Mouse (Mus musculus): ENCODE results near the gene Abhd16a. TPM values are rescaled to one million over a fixed set of nuclear protein-coding genes. Genes with fewer than 3 reads are reported as not detected.

Gene Abhd16a
- polyA plus RNA-seq, 1 experiment from 2014 or later, result 94.8 TPM

GRCm38 (mm10) chr17:35063466-35063865 lies 25.6 kb upstream of the Abhd16a start:
- H3K4me1 ChIP-seq, result peaks cover 35% of the 10 kb centered on the region
- no peak overlapping the region for H3K4me2 ChIP-seq
- ATAC-seq (ENCODE audit: borderline replicate concordance, extremely low read depth, low FRiP score, low TSS enrichment), result no peak
- H3K9ac ChIP-seq, result no peak overlapping the region
- H3K36me3 ChIP-seq, result peaks cover 20% of the 10 kb centered on the region
- 82% methylated on average over 3 of the region's 3 CpGs for WGBS
- H3K27ac ChIP-seq, result no peak overlapping the region
- H3K9me3 ChIP-seq, result no peaks in the 10 kb centered on the region
- peaks cover 13% of the 10 kb centered on the region for H3K27me3 ChIP-seq
- no peak overlapping the region for H3K4me3 ChIP-seq

- Histone ChIP-seq H3K27ac (peak overlapping the region; percentile 91), H3K27me3 (peaks cover 13% of the 10 kb centered on the region), H3K4me3 (peak overlapping the region; percentile 38), H3K4me2 (peak overlapping the region; percentile 71), H3K36me3 (peaks cover 20% of the 10 kb centered on the region), H3K4me1 (peaks cover 32% of the 10 kb centered on the region), H3K9ac (no peak overlapping the region; the same call in 1 of the 2 replicates), H3K9me3 (no peaks in the 10 kb centered on the region)
- 34% methylated on average over 10 of the region's 10 CpGs for WGBS
- ATAC-seq (ENCODE audit: borderline replicate concordance, extremely low read depth, low FRiP score, low TSS enrichment), result no peak
Measured at GRCm38 (mm10) chr17:35064378-35064877, 24.6 kb upstream of the Abhd16a start.

- WGBS, result 3% methylated on average over 48 of the region's 48 CpGs
- Histone ChIP-seq H3K9ac (peak within 1 kb of the TSS; percentile 7), H3K27me3 (peaks cover 13% of the 10 kb centered on the region), H3K4me3 (peak within 1 kb of the TSS; percentile 38), H3K4me1 (peaks cover 29% of the 10 kb centered on the region), H3K9me3 (no peaks in the 10 kb centered on the region), H3K36me3 (peaks cover 20% of the 10 kb centered on the region), H3K27ac (peak within 1 kb of the TSS; percentile 91), H3K4me2 (peak within 1 kb of the TSS; percentile 71)
- peak; percentile 82 for ATAC-seq (ENCODE audit: borderline replicate concordance, extremely low read depth, low FRiP score, low TSS enrichment)
Measured at GRCm38 (mm10) chr17:35064951-35065947, 23.8 kb upstream of the Abhd16a start, which contains the start of gene Ly6g6c. Gene Ly6g6c, plus strand, starts transcription at chr17:35065388.

GRCm38 (mm10) chr17:35066084-35066483 lies 23.0 kb upstream of the Abhd16a start, which contains the start of gene Mpig6b:
Gene Mpig6b, minus strand, starts transcription at chr17:35066184.
- no peak for ATAC-seq (ENCODE audit: borderline replicate concordance, extremely low read depth, low FRiP score, low TSS enrichment)
- Histone ChIP-seq H3K4me2 (peak within 1 kb of the TSS; percentile 71), H3K27ac (peak within 1 kb of the TSS; percentile 91), H3K9ac (peak within 1 kb of the TSS; percentile 7), H3K27me3 (peaks cover 13% of the 10 kb centered on the region), H3K36me3 (peaks cover 14% of the 10 kb centered on the region), H3K9me3 (no peaks in the 10 kb centered on the region), H3K4me3 (peak within 1 kb of the TSS; percentile 38), H3K4me1 (peaks cover 20% of the 10 kb centered on the region)
- WGBS, result 46% methylated on average over 10 of the region's 10 CpGs

- Histone ChIP-seq H3K4me3 (no peak overlapping the region), H3K4me2 (no peak overlapping the region), H3K9me3 (no peaks in the 10 kb centered on the region), H3K27ac (no peak overlapping the region), H3K4me1 (peaks cover 26% of the 10 kb centered on the region), H3K9ac (no peak overlapping the region), H3K36me3 (no peaks in the 10 kb centered on the region), H3K27me3 (peaks cover 13% of the 10 kb centered on the region)
- no peak for ATAC-seq (ENCODE audit: borderline replicate concordance, extremely low read depth, low FRiP score, low TSS enrichment)
- WGBS, result 59% methylated on average over 17 of the region's 17 CpGs
Measured at GRCm38 (mm10) chr17:35068213-35068914, 20.7 kb upstream of the Abhd16a start.

- H3K27ac ChIP-seq, result peak overlapping the region; percentile 71
- H3K9me3 ChIP-seq, result no peaks in the 10 kb centered on the region
Measured at GRCm38 (mm10) chr17:35070556-35071229, 18.4 kb upstream of the Abhd16a start.

GRCm38 (mm10) chr17:35071454-35071853 lies 17.6 kb upstream of the Abhd16a start:
- no peak for ATAC-seq (ENCODE audit: borderline replicate concordance, extremely low read depth, low FRiP score, low TSS enrichment)
- H3K27ac ChIP-seq, result peak overlapping the region; percentile 29
- no peaks in the 10 kb centered on the region for H3K36me3 ChIP-seq
- no peak overlapping the region for H3K4me2 ChIP-seq
- peaks cover 8% of the 10 kb centered on the region for H3K4me1 ChIP-seq
- no peaks in the 10 kb centered on the region for H3K9me3 ChIP-seq
- WGBS, result 64% methylated on average over 9 of the region's 9 CpGs
- no peak overlapping the region for H3K4me3 ChIP-seq
- no peak overlapping the region for H3K9ac ChIP-seq
- H3K27me3 ChIP-seq, result peaks cover 11% of the 10 kb centered on the region

More at GRCm38 (mm10) chr17:35070556-35071229, 18.4 kb upstream of the Abhd16a start:
- peaks cover 10% of the 10 kb centered on the region for H3K4me1 ChIP-seq
- no peaks in the 10 kb centered on the region for H3K36me3 ChIP-seq
- no peak overlapping the region for H3K4me3 ChIP-seq
- ATAC-seq (ENCODE audit: borderline replicate concordance, extremely low read depth, low FRiP score, low TSS enrichment), result peak; percentile 57
- no peak overlapping the region for H3K4me2 ChIP-seq
- WGBS, result 38% methylated on average over 6 of the region's 6 CpGs
- no peak overlapping the region for H3K9ac ChIP-seq
- peaks cover 13% of the 10 kb centered on the region for H3K27me3 ChIP-seq

- 48% methylated on average over 17 of the region's 17 CpGs for WGBS
- H3K27me3 ChIP-seq, result peaks cover 5% of the 10 kb centered on the region; the same call in 1 of the 2 replicates
- H3K4me1 ChIP-seq, result peaks cover 23% of the 10 kb centered on the region
- H3K9ac ChIP-seq, result no peak overlapping the region
- H3K9me3 ChIP-seq, result no peaks in the 10 kb centered on the region
- no peaks in the 10 kb centered on the region for H3K36me3 ChIP-seq
- H3K4me2 ChIP-seq, result no peak overlapping the region
- no peak for ATAC-seq (ENCODE audit: borderline replicate concordance, extremely low read depth, low FRiP score, low TSS enrichment)
- no peak overlapping the region for H3K4me3 ChIP-seq
- no peak overlapping the region for H3K27ac ChIP-seq
Measured at GRCm38 (mm10) chr17:35074097-35074496, 15.0 kb upstream of the Abhd16a start.

- peak within 1 kb of the TSS; percentile 81 for H3K27ac ChIP-seq
- peaks cover 5% of the 10 kb centered on the region; the same call in 1 of the 2 replicates for H3K27me3 ChIP-seq
- H3K9ac ChIP-seq, result peak within 1 kb of the TSS; percentile 25
- no peak for ATAC-seq (ENCODE audit: borderline replicate concordance, extremely low read depth, low FRiP score, low TSS enrichment)
- WGBS, result 37% methylated on average over 10 of the region's 10 CpGs
- peak within 1 kb of the TSS; percentile 31 for H3K4me3 ChIP-seq
- no peaks in the 10 kb centered on the region for H3K36me3 ChIP-seq
- H3K4me1 ChIP-seq, result peaks cover 19% of the 10 kb centered on the region
- H3K9me3 ChIP-seq, result no peaks in the 10 kb centered on the region
- H3K4me2 ChIP-seq, result peak within 1 kb of the TSS; percentile 48
Measured at GRCm38 (mm10) chr17:35076507-35077176, 12.4 kb upstream of the Abhd16a start, which contains the start of gene Ly6g6e. Gene Ly6g6e, plus strand, starts transcription at chr17:35076902.

- WGBS, result 32% methylated on average over 2 of the region's 2 CpGs
- no peak for ATAC-seq (ENCODE audit: borderline replicate concordance, extremely low read depth, low FRiP score, low TSS enrichment)
- peaks cover 5% of the 10 kb centered on the region; the same call in 1 of the 2 replicates for H3K27me3 ChIP-seq
- H3K9me3 ChIP-seq, result no peaks in the 10 kb centered on the region
- peak overlapping the region; percentile 81 for H3K27ac ChIP-seq
- no peaks in the 10 kb centered on the region for H3K36me3 ChIP-seq
- peaks cover 18% of the 10 kb centered on the region for H3K4me1 ChIP-seq
- peak overlapping the region; percentile 31 for H3K4me3 ChIP-seq
- H3K4me2 ChIP-seq, result peak overlapping the region; percentile 48
- H3K9ac ChIP-seq, result peak overlapping the region; percentile 25
Measured at GRCm38 (mm10) chr17:35077285-35077684, 11.8 kb upstream of the Abhd16a start.

All from lung, embryonic 15.5 days (tissue).